Mouse (Mus musculus) mammary gland, adult 2 months (tissue): Measurements from ENCODE around the gene Ovol1. TPM values are rescaled to one million over a fixed set of nuclear protein-coding genes. Genes with fewer than 3 reads are reported as not detected.

ENCODE experiments used
- polyA plus RNA-seq: library from polyadenylated mRNA; depleted of rRNA; stranded (reverse); fragments of >200 nt; gene quantifications from 2 replicates; pipeline ENCODE4 v1.2.3, GENCODE M21; 2012; ENCODE audit warnings: low replicate concordance; rRNA removed

The Ovol1 gene
- polyA plus RNA-seq, result 2.4 and 2.5 TPM in 2 replicates

DNA sequence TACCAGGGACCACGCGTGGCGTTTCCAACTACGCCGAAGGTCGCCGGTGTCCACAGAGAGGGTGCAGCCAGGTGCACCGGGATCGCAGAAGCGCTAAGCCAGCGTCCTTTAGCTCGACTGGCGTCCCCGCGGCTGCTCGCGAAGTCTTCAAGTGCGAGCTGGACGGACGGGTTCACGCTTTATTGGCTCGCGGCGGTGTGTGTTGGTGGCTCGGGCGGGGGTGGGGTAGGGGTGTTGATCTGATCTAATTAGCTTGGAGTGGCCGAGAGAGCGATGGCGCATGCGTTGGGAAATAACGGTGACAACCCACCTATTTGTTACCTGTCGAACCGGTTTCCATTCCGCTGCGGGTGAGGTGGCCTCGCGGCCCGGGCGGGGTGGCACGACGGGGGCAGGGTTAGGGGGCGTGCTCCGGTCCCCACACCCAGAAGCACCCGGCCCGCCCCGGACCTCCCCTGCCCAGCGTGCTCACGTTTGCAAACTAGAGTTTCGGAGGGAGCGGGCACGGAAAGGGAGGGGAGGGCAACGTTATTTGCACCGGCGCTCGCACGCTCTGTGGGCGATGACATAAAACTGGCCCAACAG lies at the start of gene Ovol1:
Ovol1 (minus strand) TSS at position 190 of the 585 bp plus-strand sequence.

GRCm38 (mm10) chr19:5609547-5610404 lies 49.3 kb upstream of the Ovol1 start, which contains the start of gene Kat5:
Gene Kat5, minus strand, starts transcription at chr19:5610237.

DNA sequence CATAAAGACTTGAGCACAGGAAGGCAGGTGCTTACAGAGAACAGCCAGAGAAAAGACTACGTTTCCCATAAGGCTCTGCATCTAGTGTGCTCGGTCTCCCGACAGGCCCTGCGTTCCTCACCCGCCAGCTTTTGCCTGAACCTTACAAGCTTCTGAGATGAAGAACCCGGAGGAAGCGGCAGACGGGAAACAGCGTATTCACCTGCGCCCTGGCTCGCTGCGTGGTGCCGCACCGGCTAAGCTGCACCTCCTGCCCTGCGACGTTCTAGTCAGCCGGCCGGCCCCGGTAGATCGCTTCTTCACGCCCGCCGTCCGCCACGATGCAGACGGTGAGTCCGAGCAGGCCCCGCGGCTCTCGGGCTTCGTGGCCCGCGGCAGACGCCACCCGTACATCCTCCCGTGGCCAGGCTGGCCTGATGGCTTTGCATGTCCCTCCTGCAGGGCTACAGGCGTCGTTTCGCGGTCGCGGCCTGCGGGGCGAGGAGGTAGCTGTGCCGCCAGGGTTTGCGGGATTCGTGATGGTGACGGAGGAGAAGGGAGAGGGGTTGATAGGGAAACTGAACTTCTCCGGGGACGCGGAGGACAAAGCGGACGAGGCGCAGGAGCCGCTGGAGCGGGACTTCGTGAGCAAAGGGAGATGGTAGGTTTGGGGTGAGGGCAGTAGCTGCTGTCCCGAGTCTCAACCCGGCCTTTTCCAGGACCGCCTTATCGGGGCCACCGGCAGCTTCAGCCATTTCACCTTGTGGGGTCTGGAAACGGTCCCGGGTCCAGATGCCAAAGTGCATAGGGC lies 41.5 kb upstream of the Ovol1 start, which contains the start of gene Rnaseh2c:
Rnaseh2c (plus strand) TSS at position 122 of the 790 bp plus-strand sequence.

GRCm38 (mm10) chr19:5567534-5568469 lies 7.4 kb upstream of the Ovol1 start, which contains the start of gene Ap5b1:
Gene Ap5b1, plus strand, starts transcription at chr19:5568025.

GRCm38 (mm10) chr19:5510031-5511026 lies 50.1 kb downstream of the Ovol1 start, which contains the start of gene Snx32:
Gene Snx32, minus strand, starts transcription at chr19:5510538.

GRCm38 (mm10) chr19:5503687-5504086 lies 56.8 kb downstream of the Ovol1 start, which contains the start of gene 1700020D05Rik:
Gene 1700020D05Rik, minus strand, starts transcription at chr19:5503787.

Other genes with a start within 250 kb of the Ovol1 start
- not detected in 2 replicates for gene Catsper1, start 224.9 kb downstream of the Ovol1 start, polyA plus RNA-seq
- 4.1 and 142 TPM in 2 replicates for gene Cst6, start 211.1 kb downstream of the Ovol1 start, polyA plus RNA-seq
- gene Eif1ad, start 193.9 kb downstream of the Ovol1 start, polyA plus RNA-seq, result 14.3 and 25.0 TPM in 2 replicates
- 85.0 and 196 TPM in 2 replicates for gene Banf1, start 193.5 kb downstream of the Ovol1 start, polyA plus RNA-seq
- gene Sart1, start 171.9 kb downstream of the Ovol1 start, polyA plus RNA-seq, result 13.2 and 16.5 TPM in 2 replicates
- not detected in 2 replicates for gene Tsga10ip, start 158.1 kb downstream of the Ovol1 start, polyA plus RNA-seq
- gene Drap1, start 135.7 kb downstream of the Ovol1 start, polyA plus RNA-seq, result 111 and 116 TPM in 2 replicates
- 112 and 118 TPM in 2 replicates for gene AI837181, start 135.5 kb downstream of the Ovol1 start, polyA plus RNA-seq
- gene Fosl1, start 113.1 kb downstream of the Ovol1 start, polyA plus RNA-seq, result 0.13 and 0.75 TPM in 2 replicates
- gene Ccdc85b, start 102.8 kb downstream of the Ovol1 start, polyA plus RNA-seq, result 5.0 and 11.5 TPM in 2 replicates
- 106 and 133 TPM in 2 replicates for gene Fibp, start 100.0 kb downstream of the Ovol1 start, polyA plus RNA-seq
- gene Ctsw, start 92.1 kb downstream of the Ovol1 start, polyA plus RNA-seq, result 27.5 and 30.7 TPM in 2 replicates
- gene Efemp2, start 86.7 kb downstream of the Ovol1 start, polyA plus RNA-seq, result 96.9 and 98.4 TPM in 2 replicates
- gene Mus81, start 72.2 kb downstream of the Ovol1 start, polyA plus RNA-seq, result 47.4 and 58.4 TPM in 2 replicates
- 576 and 751 TPM in 2 replicates for gene Cfl1, start 70.2 kb downstream of the Ovol1 start, polyA plus RNA-seq
- 1.1 and 1.7 TPM in 2 replicates for gene 1700020D05Rik, start 56.9 kb downstream of the Ovol1 start, polyA plus RNA-seq
- 11.3 and 16.3 TPM in 2 replicates for gene Snx32, start 50.1 kb downstream of the Ovol1 start, polyA plus RNA-seq
- 11.5 and 27.2 TPM in 2 replicates for gene Ap5b1, start 7.4 kb upstream of the Ovol1 start, polyA plus RNA-seq
- gene Rnaseh2c, start 41.2 kb upstream of the Ovol1 start, polyA plus RNA-seq, result 35.9 and 66.4 TPM in 2 replicates
- gene Kat5, start 49.6 kb upstream of the Ovol1 start, polyA plus RNA-seq, result 50.4 and 55.5 TPM in 2 replicates
- 102 and 116 TPM in 2 replicates for gene Rela, start 76.8 kb upstream of the Ovol1 start, polyA plus RNA-seq
- gene Sipa1, start 103.1 kb upstream of the Ovol1 start, polyA plus RNA-seq, result 130 and 371 TPM in 2 replicates
- 73.1 and 141 TPM in 2 replicates for gene Map3k11, start 128.1 kb upstream of the Ovol1 start, polyA plus RNA-seq
- gene Pcnx3, start 128.3 kb upstream of the Ovol1 start, polyA plus RNA-seq, result 137 and 266 TPM in 2 replicates
- gene Kcnk7, start 143.7 kb upstream of the Ovol1 start, polyA plus RNA-seq, result 0.83 and 0.94 TPM in 2 replicates
- 92.5 and 93.1 TPM in 2 replicates for gene Ehbp1l1, start 165.7 kb upstream of the Ovol1 start, polyA plus RNA-seq
- 237 and 392 TPM in 2 replicates for gene Fam89b, start 169.0 kb upstream of the Ovol1 start, polyA plus RNA-seq
- 222 and 329 TPM in 2 replicates for gene Ltbp3, start 180.3 kb upstream of the Ovol1 start, polyA plus RNA-seq
- 105 and 131 TPM in 2 replicates for gene Scyl1, start 210.8 kb upstream of the Ovol1 start, polyA plus RNA-seq